Mouse (Mus musculus) layer of hippocampus, postnatal 14 days (tissue): ENCODE data around the gene A730009L09Rik. TPM values are rescaled to one million over a fixed set of nuclear protein-coding genes. Genes with fewer than 3 reads are reported as not detected.

Experiments
- DNase-seq, 2 experiments: peaks; one replicate each; pipeline ENCODE4 v3.0.0; 2021 to 2022; ENCODE audit warnings: low spot score in 2 of 2, mixed read lengths in 1 of 2
- total RNA-seq, 2 experiments: library from RNA; stranded (reverse); gene quantifications; 2 replicates each; pipeline ENCODE4 v1.2.3; 2021

Gene A730009L09Rik
- total RNA-seq, 2 experiments from 2014 or later = 0.60 to 1.7 TPM

- peak in 1 of 2 experiments; percentile 18 for DNase-seq
Measured at GRCm38 (mm10) chr16:84559569-84560278, 44.8 kb downstream of the A730009L09Rik start.

- DNase-seq = no peak
Measured at GRCm38 (mm10) chr16:84560279-84560602, 45.3 kb downstream of the A730009L09Rik start.

Other genes starting within 250 kb of the A730009L09Rik start
- gene Mrpl39, start 220.6 kb downstream of the A730009L09Rik start, total RNA-seq = 10 to 100 TPM; 21.3 to 22.8 TPM